Comparison of ENCODE assay signal across 17 mouse cellular contexts in the genomic region with DNA sequence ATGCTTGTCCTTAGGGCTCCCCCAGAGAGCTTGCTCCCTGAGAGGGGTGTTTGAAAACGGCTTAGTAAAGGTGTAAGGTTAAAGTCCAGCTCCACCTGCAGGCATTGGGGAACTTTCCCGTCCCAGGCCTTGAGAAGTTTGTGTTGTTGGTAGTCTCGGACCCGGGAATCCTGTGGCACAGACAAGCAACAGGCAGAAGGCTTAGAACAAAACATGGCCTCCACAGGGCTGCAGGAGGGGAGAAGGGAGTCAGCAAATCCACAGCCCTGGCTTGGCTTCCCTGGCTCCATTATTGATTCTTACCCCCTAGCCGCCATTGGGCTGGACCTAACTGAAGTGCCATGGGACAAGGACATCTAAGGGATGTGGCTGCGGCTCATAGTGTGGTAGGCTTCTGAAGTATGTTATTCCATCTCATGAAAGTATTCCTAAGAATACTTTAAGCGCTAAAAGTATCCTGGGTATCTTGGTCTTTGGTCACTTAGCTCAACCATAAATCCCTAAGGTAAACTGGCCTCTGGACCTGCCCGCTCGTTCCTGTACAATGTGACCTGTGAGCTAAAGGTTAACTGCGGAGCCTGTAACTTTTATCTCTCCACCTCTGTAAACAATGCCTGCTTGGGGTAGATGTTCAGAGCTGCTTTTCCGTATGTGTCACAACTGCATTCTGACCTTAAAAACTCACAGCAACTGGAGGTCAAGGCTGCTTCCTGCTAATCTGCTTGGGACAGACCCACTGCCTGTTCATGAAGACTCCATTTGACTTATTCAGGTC. TPM values are rescaled to one million over a fixed set of nuclear protein-coding genes. Genes with fewer than 3 reads are reported as not detected.
DNase-seq lines count a peak whose midpoint lies in the region; ATAC-seq and TF ChIP-seq lines count a peak whose summit lies in the region.
"Had no signal": no experiment of that assay in that cellular context is flagged by ENCODE, and none has a peak within 500 bp of the region (broad histone marks: within the 10 kb centered on the region; RNA-seq: fewer than 3 reads in every experiment).

No protein-coding gene starts in this region.

- H3K4me2 ChIP-seq in intestine, postnatal 0 days (replicated peaks; ENCODE audit: low read depth) = peak overlapping the region; percentile 32; the same call in 1 of the 2 replicates
- H3K4me2 ChIP-seq in liver, embryonic 15.5 days = no peak overlapping the region; the same call in 1 of the 2 replicates
- H3K4me2 ChIP-seq: heart, embryonic 11.5 days; hindbrain, embryonic 15.5 days; midbrain, embryonic 12.5 days had no signal

- no peaks in the 10 kb centered on the region for H3K36me3 ChIP-seq in E14TG2a.4 (ENCODE audit: insufficient read depth, low read length)
- H3K36me3 ChIP-seq in ES-Bruce4 (ENCODE audit: control insufficient read depth, insufficient read depth, low read length, poor library complexity, severe bottlenecking) = no peaks in the 10 kb centered on the region
- no peaks in the 10 kb centered on the region for H3K36me3 ChIP-seq in intestine, postnatal 0 days (ENCODE audit: control insufficient read depth, insufficient read depth)
- no peaks in the 10 kb centered on the region for H3K36me3 ChIP-seq in liver, embryonic 15.5 days (replicated peaks)
- H3K36me3 ChIP-seq: hindbrain, embryonic 15.5 days; midbrain, embryonic 12.5 days had no signal

- H3K9me3 ChIP-seq in E14TG2a.4 (ENCODE audit: low read length) (no peaks in the 10 kb centered on the region), ES-Bruce4 (replicated peaks; ENCODE audit: control insufficient read depth, insufficient read depth, low read length, poor library complexity, severe bottlenecking) (no peaks in the 10 kb centered on the region)
- H3K9me3 ChIP-seq in intestine, postnatal 0 days (ENCODE audit: control insufficient read depth) = no peaks in the 10 kb centered on the region
- H3K9me3 ChIP-seq in liver, embryonic 15.5 days (replicated peaks) = no peaks in the 10 kb centered on the region
- H3K9me3 ChIP-seq: hindbrain, embryonic 15.5 days; midbrain, embryonic 12.5 days had no signal

- ATAC-seq in intestine, postnatal 0 days = peak; percentile 83
- peak; percentile 82 for ATAC-seq in liver, embryonic 15.5 days (ENCODE audit: insufficient read depth)

- H3K4me1 ChIP-seq in E14TG2a.4 (replicated peaks; ENCODE audit: low read depth, low read length) (peaks cover 93% of the 10 kb centered on the region), ES-Bruce4 (ENCODE audit: control insufficient read depth, insufficient read depth, low read length) (peaks cover 9% of the 10 kb centered on the region)
- 0 out of 2 replicates have a peak, but pooled peaks cover 6% of the 10 kb centered on the region for H3K4me1 ChIP-seq in intestine, postnatal 0 days (replicated peaks; ENCODE audit: control insufficient read depth, insufficient read depth, low read length)
- peaks cover 16% of the 10 kb centered on the region; the same call in 1 of the 2 replicates for H3K4me1 ChIP-seq in liver, embryonic 15.5 days (replicated peaks)
- H3K4me1 ChIP-seq: hindbrain, embryonic 15.5 days; midbrain, embryonic 12.5 days had no signal

- H3K4me3 ChIP-seq in E14TG2a.4 (replicated peaks; ENCODE audit: low read length) (peak overlapping the region; percentile 37), ES-Bruce4 (ENCODE audit: low read depth, low read length) (peak overlapping the region; percentile 14; the same call in 1 of the 2 replicates)
- H3K4me3 ChIP-seq in intestine, postnatal 0 days (ENCODE audit: low read depth, low read length) = no peak overlapping the region
- no peak overlapping the region for H3K4me3 ChIP-seq in liver, embryonic 15.5 days (replicated peaks)
- H3K4me3 ChIP-seq: hindbrain, embryonic 15.5 days; midbrain, embryonic 12.5 days; myocyte had no signal

- H3K9ac ChIP-seq in ES-Bruce4 (ENCODE audit: low read depth, poor library complexity, severe bottlenecking) = 0 out of 2 replicates have a peak overlapping the region, but pooled peaks have one; percentile 7
- H3K9ac ChIP-seq in intestine, postnatal 0 days (ENCODE audit: low read depth, low read length) = no peak overlapping the region
- no peak overlapping the region for H3K9ac ChIP-seq in liver, embryonic 15.5 days
- H3K9ac ChIP-seq: hindbrain, embryonic 15.5 days; midbrain, embryonic 12.5 days had no signal

- peak overlapping the region; percentile 91 for H3K27ac ChIP-seq in ES-Bruce4 (ENCODE audit: insufficient read depth, low read length)
- H3K27ac ChIP-seq in intestine, postnatal 0 days (ENCODE audit: low read depth, low read length) = peak overlapping the region; percentile 76
- H3K27ac ChIP-seq in liver, embryonic 15.5 days (replicated peaks) = peak overlapping the region; percentile 65
- H3K27ac ChIP-seq: hindbrain, embryonic 15.5 days; midbrain, embryonic 12.5 days had no signal

- TF ChIP-seq CTCF in E14TG2a.4 (conservative IDR thresholded peaks at IDR 0.05; ENCODE audit: low read length) = no peak
- no peak for TF ChIP-seq CTCF in ES-Bruce4 (IDR thresholded peaks at IDR 0.05; ENCODE audit: low read depth, low read length)
- no peak for TF ChIP-seq CTCF in intestine, postnatal 0 days (IDR thresholded peaks at IDR 0.05; ENCODE audit: low read depth)

- no peak for TF ChIP-seq POLR2A in ES-Bruce4 (IDR thresholded peaks at IDR 0.05; ENCODE audit: insufficient read depth, low read length)

- no peak for TF ChIP-seq EP300 in ES-Bruce4 (IDR thresholded peaks at IDR 0.05; ENCODE audit: insufficient read depth, low read depth, low read length)

- no peak for DNase-seq in lung, postnatal 25 days (ENCODE audit: low spot score)
- no peak for DNase-seq in cerebellum, postnatal 25 days
- DNase-seq in gastrocnemius, adult 18-20 months (ENCODE audit: low spot score) = no peak
- DNase-seq: cerebellum, adult 9-10 months; kidney, adult 8-10 months; left cerebral cortex, postnatal 4 days; lung, adult 2 months; right cerebral cortex, postnatal 4 days; thymus, adult 18-20 months had no signal

- 35% methylated on average over 11 of the region's 11 CpGs for WGBS in intestine, postnatal 0 days
- WGBS in liver, embryonic 15.5 days (ENCODE audit: insufficient replicate concordance) = 58% methylated on average over 11 of the region's 11 CpGs

- no peaks in the 10 kb centered on the region for H3K27me3 ChIP-seq in E14TG2a.4 (ENCODE audit: insufficient read depth, low read length)
- no peaks in the 10 kb centered on the region for H3K27me3 ChIP-seq in ES-Bruce4 (ENCODE audit: control insufficient read depth, insufficient read depth, low read length, poor library complexity, severe bottlenecking)
- no peaks in the 10 kb centered on the region for H3K27me3 ChIP-seq in intestine, postnatal 0 days (replicated peaks; ENCODE audit: control insufficient read depth, insufficient read depth, low read length)
- no peaks in the 10 kb centered on the region for H3K27me3 ChIP-seq in liver, embryonic 15.5 days
- H3K27me3 ChIP-seq: hindbrain, embryonic 15.5 days; midbrain, embryonic 12.5 days had no signal

RNA-seq across cellular contexts. Expression of a gene that starts 27.1 kb away (rescaled TPM):
- 10.0 and 12.3 TPM in 2 replicates for polyA plus RNA-seq in ES-Bruce4 (2011; ENCODE audit: insufficient read depth, insufficient read length, low read depth, missing spikeins)
- polyA plus RNA-seq in intestine, postnatal 0 days (2015; fragmentation: Nextera tagmentation; extraction: Ambion mirVana) = 2.2 and 2.9 TPM in 2 replicates
- polyA plus RNA-seq in liver, embryonic 15.5 days (2015; fragmentation: Nextera tagmentation; extraction: Ambion mirVana) = 2.7 and 2.8 TPM in 2 replicates
- total RNA-seq in gastrocnemius, adult 18-20 months (2021) = under 1 TPM; 0.09 to 0.14 TPM

Comparison
In these comparisons a context has a peak if more than half of its experiments do, and no peak if none do; other contexts are left out.
1. H3K4me3 ChIP-seq: peak in E14TG2a.4 (single experiment) and ES-Bruce4 (single experiment); none in intestine, postnatal 0 days (single experiment) and liver, embryonic 15.5 days (single experiment).
2. Peak in every context shown above with its lines, with median percentiles within 50 percentile points of each other: H3K27ac ChIP-seq.